ENCODE assay signal across 8 mouse cellular contexts in the genomic region with DNA sequence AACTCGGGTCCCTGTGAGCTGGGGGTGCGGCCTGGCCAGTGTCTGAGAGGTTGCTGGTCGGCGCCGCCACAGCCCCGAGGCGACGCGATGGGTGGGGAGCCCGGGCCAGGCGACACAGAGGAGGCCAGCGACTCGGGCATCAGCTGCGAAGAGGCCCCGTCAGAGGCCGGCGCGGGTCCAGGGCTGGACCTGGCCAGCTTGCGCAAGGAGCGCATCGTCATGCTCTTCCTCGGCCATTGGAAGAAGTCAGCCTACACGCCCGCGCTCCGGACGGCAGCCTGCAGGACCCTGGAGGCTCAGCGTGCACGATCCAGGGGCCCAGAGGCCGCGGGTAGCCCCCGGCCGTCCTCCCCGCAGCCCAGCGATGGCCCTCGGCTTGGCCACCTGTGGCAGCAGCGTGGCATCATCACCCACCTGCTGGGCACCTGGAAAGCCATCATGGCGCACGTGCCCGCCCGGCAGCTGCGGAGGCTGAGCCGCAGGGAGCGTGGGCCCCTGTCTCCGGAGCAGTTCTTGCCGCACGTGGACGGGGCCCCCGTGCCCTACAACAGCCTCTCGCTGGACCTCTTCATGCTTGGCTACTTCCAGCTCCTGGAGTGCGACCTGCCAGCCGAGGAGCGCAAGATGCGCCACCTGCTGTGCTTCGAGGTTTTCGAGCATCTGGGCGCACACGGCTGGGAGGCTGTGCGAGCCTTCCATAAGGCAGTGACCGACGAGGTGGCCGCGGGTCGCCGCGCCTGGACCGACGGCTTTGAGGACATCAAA. TPM values are rescaled to one million over a fixed set of nuclear protein-coding genes. Genes with fewer than 3 reads are reported as not detected.
A peak's percentile ranks its signal among the peaks of the same experiment; 100 is the strongest.
DNase-seq lines count a peak whose midpoint lies in the region; ATAC-seq lines count a peak whose summit lies in the region.

No protein-coding gene starts in this region.

- ATAC-seq in heart, embryonic 16.5 days (replicated peaks; ENCODE audit: extremely low read depth, insufficient read depth, low FRiP score) = peak; percentile 12; the same call in 1 of the 2 replicates
- ATAC-seq in neural tube, embryonic 13.5 days (ENCODE audit: low read depth) = peak; percentile 38; the same call in 1 of the 2 replicates

- intact Hi-C loops in gastrocnemius, postnatal 36 days (cut with DNase I) = loop anchor here (5.0 kb wide), 2 partner anchors 37 to 137 kb away; no protein-coding TSS in a partner anchor

- H3K27ac ChIP-seq in heart, embryonic 10.5 days = peak overlapping the region; percentile 67
- no peak overlapping the region for H3K27ac ChIP-seq in heart, embryonic 16.5 days (ENCODE audit: low read length)
- H3K27ac ChIP-seq in neural tube, embryonic 13.5 days (replicated peaks) = no peak overlapping the region

- no peaks in the 10 kb centered on the region for H3K9me3 ChIP-seq in heart, embryonic 10.5 days
- H3K9me3 ChIP-seq in heart, embryonic 16.5 days (replicated peaks; ENCODE audit: control insufficient read depth, low read length) = no peaks in the 10 kb centered on the region
- no peaks in the 10 kb centered on the region for H3K9me3 ChIP-seq in neural tube, embryonic 13.5 days

- WGBS in heart, embryonic 10.5 days = 4% methylated on average over 68 of the region's 68 CpGs
- 3% methylated on average over 68 of the region's 68 CpGs for WGBS in heart, embryonic 16.5 days
- 2% methylated on average over 68 of the region's 68 CpGs for WGBS in neural tube, embryonic 13.5 days

- H3K4me2 ChIP-seq in heart, embryonic 16.5 days (ENCODE audit: low read depth, low read length) = peak overlapping the region; percentile 61
- H3K4me2 ChIP-seq in neural tube, embryonic 13.5 days = peak overlapping the region; percentile 55

- no peaks in the 10 kb centered on the region for H3K36me3 ChIP-seq in heart, embryonic 10.5 days
- no peaks in the 10 kb centered on the region for H3K36me3 ChIP-seq in heart, embryonic 16.5 days (ENCODE audit: control insufficient read depth, insufficient read depth)
- H3K36me3 ChIP-seq in neural tube, embryonic 13.5 days = no peaks in the 10 kb centered on the region

- peaks cover 24% of the 10 kb centered on the region for H3K4me1 ChIP-seq in heart, embryonic 10.5 days
- peaks cover 16% of the 10 kb centered on the region for H3K4me1 ChIP-seq in heart, embryonic 16.5 days (ENCODE audit: control insufficient read depth, insufficient read depth, low read length)
- peaks cover 18% of the 10 kb centered on the region for H3K4me1 ChIP-seq in neural tube, embryonic 13.5 days (replicated peaks)

- peak overlapping the region; percentile 56 for H3K4me3 ChIP-seq in heart, embryonic 10.5 days
- peak overlapping the region; percentile 38 for H3K4me3 ChIP-seq in heart, embryonic 16.5 days (ENCODE audit: low read length)
- H3K4me3 ChIP-seq in neural tube, embryonic 13.5 days = peak overlapping the region; percentile 32

- DNase-seq in heart, embryonic 10.5 days (ENCODE audit: low spot score) = no peak
- DNase-seq in heart, adult 18-20 months = no peak
- DNase-seq in embryo, embryonic 10 days (ENCODE audit: low spot score) = peak; percentile 68
- peak; percentile 60 to 79 for DNase-seq in kidney, postnatal 25 days
- no peak for DNase-seq in frontal cortex, postnatal 25 days (ENCODE audit: low spot score in 2 of 2)
- no peak for DNase-seq in gastrocnemius, postnatal 36 days

- H3K9ac ChIP-seq in heart, embryonic 16.5 days (ENCODE audit: low read length) = 0 out of 2 replicates have a peak overlapping the region, but pooled peaks have one; percentile 39
- H3K9ac ChIP-seq in neural tube, embryonic 13.5 days = no peak overlapping the region

- H3K27me3 ChIP-seq in heart, embryonic 10.5 days (ENCODE audit: insufficient read depth, poor library complexity, severe bottlenecking) = peaks cover 71% of the 10 kb centered on the region
- peaks cover 39% of the 10 kb centered on the region for H3K27me3 ChIP-seq in heart, embryonic 16.5 days (ENCODE audit: control insufficient read depth, insufficient read depth, low read length)
- peaks cover 51% of the 10 kb centered on the region for H3K27me3 ChIP-seq in neural tube, embryonic 13.5 days

RNA-seq across cellular contexts. Expression of gene Klhl30, which starts 5.7 kb away (rescaled TPM):
- 33.1 and 51.1 TPM in 2 replicates for polyA plus RNA-seq in heart, embryonic 10.5 days (2016; fragmentation: Nextera tagmentation; extraction: Ambion mirVana)
- total RNA-seq in heart, adult 18-20 months (2021) = 10 to 100 TPM; 47.1 to 54.9 TPM
- 51.4 and 58.4 TPM in 2 replicates for polyA plus RNA-seq in heart, embryonic 16.5 days (2015; fragmentation: Nextera tagmentation; extraction: Ambion mirVana)
- polyA plus RNA-seq in neural tube, embryonic 13.5 days (2015; fragmentation: Nextera tagmentation; extraction: Ambion mirVana) = 0.25 and 0.37 TPM in 2 replicates
- total RNA-seq in gastrocnemius, postnatal 36 days (2021) = 10 to 100 TPM; 55.0 to 66.7 TPM

RNA-seq across cellular contexts. Expression of gene Erfe, which starts 21.1 kb away (rescaled TPM):
- polyA plus RNA-seq in heart, embryonic 10.5 days (2016; fragmentation: Nextera tagmentation; extraction: Ambion mirVana) = 2.2 TPM in 2 replicates
- total RNA-seq in heart, adult 18-20 months (2021) = not detected
- 1.3 and 1.5 TPM in 2 replicates for polyA plus RNA-seq in heart, embryonic 16.5 days (2015; fragmentation: Nextera tagmentation; extraction: Ambion mirVana)
- polyA plus RNA-seq in neural tube, embryonic 13.5 days (2015; fragmentation: Nextera tagmentation; extraction: Ambion mirVana) = 0.26 and 0.47 TPM in 2 replicates
- 1 to 10 TPM; 1.8 to 2.1 TPM for total RNA-seq in gastrocnemius, postnatal 36 days (2021)

RNA-seq across cellular contexts. Expression of gene Espnl, which starts 23.2 kb away (rescaled TPM):
- polyA plus RNA-seq in heart, embryonic 10.5 days (2016; fragmentation: Nextera tagmentation; extraction: Ambion mirVana) = 0.07 and 0.16 TPM in 2 replicates
- total RNA-seq in heart, adult 18-20 months (2021) = not detected
- polyA plus RNA-seq in heart, embryonic 16.5 days (2015; fragmentation: Nextera tagmentation; extraction: Ambion mirVana) = 0.04 and 0.07 TPM in 2 replicates
- polyA plus RNA-seq in neural tube, embryonic 13.5 days (2015; fragmentation: Nextera tagmentation; extraction: Ambion mirVana) = 0.06 and 0.24 TPM in 2 replicates
- under 1 TPM; 0.05 to 0.10 TPM for total RNA-seq in gastrocnemius, postnatal 36 days (2021)

RNA-seq across cellular contexts. Expression of gene Scly, which starts 47.0 kb away (rescaled TPM):
- 21.2 and 21.9 TPM in 2 replicates for polyA plus RNA-seq in heart, embryonic 10.5 days (2016; fragmentation: Nextera tagmentation; extraction: Ambion mirVana)
- total RNA-seq in heart, adult 18-20 months (2021) = 10 to 100 TPM; 15.9 to 18.7 TPM
- 16.0 and 17.5 TPM in 2 replicates for polyA plus RNA-seq in heart, embryonic 16.5 days (2015; fragmentation: Nextera tagmentation; extraction: Ambion mirVana)
- polyA plus RNA-seq in neural tube, embryonic 13.5 days (2015; fragmentation: Nextera tagmentation; extraction: Ambion mirVana) = 11.8 and 12.8 TPM in 2 replicates
- 10 to 100 TPM in 1 of 2 experiments, 1 to 10 TPM in 1; 9.4 to 12.1 TPM for total RNA-seq in gastrocnemius, postnatal 36 days (2021)

RNA-seq across cellular contexts. Expression of gene Ilkap, which starts 53.5 kb away (rescaled TPM):
- 132 and 152 TPM in 2 replicates for polyA plus RNA-seq in heart, embryonic 10.5 days (2016; fragmentation: Nextera tagmentation; extraction: Ambion mirVana)
- 10 to 100 TPM; 46.9 to 51.0 TPM for total RNA-seq in heart, adult 18-20 months (2021)
- polyA plus RNA-seq in heart, embryonic 16.5 days (2015; fragmentation: Nextera tagmentation; extraction: Ambion mirVana) = 112 and 113 TPM in 2 replicates
- polyA plus RNA-seq in neural tube, embryonic 13.5 days (2015; fragmentation: Nextera tagmentation; extraction: Ambion mirVana) = 138 and 141 TPM in 2 replicates
- 10 to 100 TPM; 33.2 TPM for total RNA-seq in gastrocnemius, postnatal 36 days (2021)

Comparison
In these comparisons a context has a peak if more than half of its experiments do, and no peak if none do; other contexts are left out.
1. DNase-seq: peak in embryo, embryonic 10 days (single experiment) and kidney, postnatal 25 days (2 of 2); none in heart, embryonic 10.5 days (single experiment), heart, adult 18-20 months (0 of 2), frontal cortex, postnatal 25 days (0 of 2) and gastrocnemius, postnatal 36 days (0 of 2).
2. RNA of gene Klhl30, which starts 5.7 kb away (polyA plus RNA-seq): 51.4 to 58.4 TPM in heart, embryonic 16.5 days and 33.1 to 51.1 TPM in heart, embryonic 10.5 days; 0.25 to 0.37 TPM in neural tube, embryonic 13.5 days; every median in the first group is over 10 times any median in the second.
3. Peak in every context shown above with its lines, with median percentiles within 50 percentile points of each other: H3K4me3 ChIP-seq.